Comparison of ENCODE assay signal across 9 mouse cellular contexts in genomic region chr13:21478759-21479670, GRCm38 (mm10). TPM values are rescaled to one million over a fixed set of nuclear protein-coding genes. Genes with fewer than 3 reads are reported as not detected.
DNase-seq lines count a peak whose midpoint lies in the region; ATAC-seq lines count a peak whose summit lies in the region.
"Not testable (repeated sequence)": the region's sequence is repeated elsewhere in the genome, so short reads cannot be mapped to it uniquely, and the experiment has no call there.
"Had no signal": no experiment of that assay in that cellular context is flagged by ENCODE, and none has a peak within 500 bp of the region (broad histone marks: within the 10 kb centered on the region; RNA-seq: fewer than 3 reads in every experiment).

Gene Zkscan4, plus strand, starts transcription at chr13:21478907.
Gene Gm10065, minus strand, starts transcription at chr13:21479441.

- not testable (repeated sequence) for H3K27ac ChIP-seq in liver, embryonic 11.5 days (ENCODE audit: low read depth, low read length)
- peak within 1 kb of the TSS; percentile 86 for H3K27ac ChIP-seq in midbrain, embryonic 16.5 days (ENCODE audit: low read length)
- H3K27ac ChIP-seq in stomach, embryonic 14.5 days (ENCODE audit: low read length), result peak within 1 kb of the TSS; percentile 53; the same call in 1 of the 2 replicates

- peak; percentile 58 for ATAC-seq in liver, embryonic 11.5 days (replicated peaks; ENCODE audit: low FRiP score)
- ATAC-seq in midbrain, embryonic 16.5 days, result peak; percentile 94
- peak; percentile 74; the same call in 1 of the 2 replicates for ATAC-seq in stomach, embryonic 14.5 days (ENCODE audit: insufficient number of reproducible peaks, insufficient read depth, low FRiP score, low read depth)

- intact Hi-C loops in heart, postnatal 14 days (cut with DNase I), result not testable (repeated sequence)

- not testable (repeated sequence) for H3K27me3 ChIP-seq in liver, embryonic 11.5 days (replicated peaks; ENCODE audit: control insufficient read depth, insufficient read depth, low read length); midbrain, embryonic 16.5 days (ENCODE audit: control insufficient read depth, insufficient read depth, low read depth, low read length); stomach, embryonic 14.5 days (ENCODE audit: control insufficient read depth, insufficient read depth, low read length)

- H3K9ac ChIP-seq in liver, embryonic 11.5 days (ENCODE audit: low read depth, low read length), result peak within 1 kb of the TSS; percentile 60
- peak within 1 kb of the TSS; percentile 78 for H3K9ac ChIP-seq in midbrain, embryonic 16.5 days (ENCODE audit: low read depth, low read length)
- peak within 1 kb of the TSS; percentile 34; the same call in 1 of the 2 replicates for H3K9ac ChIP-seq in stomach, embryonic 14.5 days (replicated peaks; ENCODE audit: low read depth, low read length)

- DNase-seq in ES-CJ7 (ENCODE audit: low read depth, low spot score), result peak; percentile 43
- DNase-seq in cerebellum, adult 9-11 months, result peak; percentile 81
- peak; percentile 38 for DNase-seq in forelimb bud, embryonic 11.5 days (ENCODE audit: low read depth, low spot score)
- peak; percentile 49 to 75 for DNase-seq in heart, postnatal 14 days
- DNase-seq in kidney, postnatal 36 days, result peak; percentile 63 to 72
- DNase-seq in liver, embryonic 11.5 days (ENCODE audit: low spot score), result peak; percentile 67

- H3K4me3 ChIP-seq in liver, embryonic 11.5 days (ENCODE audit: low read depth, low read length), result peak within 1 kb of the TSS; percentile 57
- H3K4me3 ChIP-seq in midbrain, embryonic 16.5 days (ENCODE audit: low read depth, low read length), result peak within 1 kb of the TSS; percentile 71
- peak within 1 kb of the TSS; percentile 44 for H3K4me3 ChIP-seq in stomach, embryonic 14.5 days (ENCODE audit: low read depth, low read length)

- peak within 1 kb of the TSS; percentile 80 for H3K4me2 ChIP-seq in liver, embryonic 11.5 days
- peak within 1 kb of the TSS; percentile 75 for H3K4me2 ChIP-seq in midbrain, embryonic 16.5 days (ENCODE audit: low read length)
- H3K4me2 ChIP-seq in stomach, embryonic 14.5 days (replicated peaks; ENCODE audit: low read depth, low read length), result peak within 1 kb of the TSS; percentile 53

- not testable (repeated sequence) for H3K36me3 ChIP-seq in liver, embryonic 11.5 days (ENCODE audit: control insufficient read depth, insufficient read depth, low read length); midbrain, embryonic 16.5 days (ENCODE audit: control insufficient read depth, insufficient read depth, low read length); stomach, embryonic 14.5 days (ENCODE audit: control insufficient read depth, insufficient read depth, low read length)

- not testable (repeated sequence) for H3K4me1 ChIP-seq in liver, embryonic 11.5 days (replicated peaks; ENCODE audit: control insufficient read depth, insufficient read depth, low read length); stomach, embryonic 14.5 days (ENCODE audit: control insufficient read depth, insufficient read depth, low read length)
- peaks cover 10% of the 10 kb centered on the region; the same call in 1 of the 2 replicates for H3K4me1 ChIP-seq in midbrain, embryonic 16.5 days (ENCODE audit: control insufficient read depth, insufficient read depth, low read length)

- H3K9me3 ChIP-seq in liver, embryonic 11.5 days (ENCODE audit: control insufficient read depth, low read length); midbrain, embryonic 16.5 days (replicated peaks; ENCODE audit: control insufficient read depth, low read length, poor library complexity, severe bottlenecking); stomach, embryonic 14.5 days (ENCODE audit: control insufficient read depth, low read depth, low read length): not testable (repeated sequence)

- 4% methylated on average over 31 of the region's 31 CpGs for WGBS in liver, embryonic 11.5 days
- WGBS in midbrain, embryonic 16.5 days, result 3% methylated on average over 26 of the region's 31 CpGs
- WGBS in stomach, embryonic 14.5 days, result 4% methylated on average over 31 of the region's 31 CpGs

RNA-seq across cellular contexts. Expression of gene Zkscan4, which starts in this region (rescaled TPM):
- total RNA-seq in heart, postnatal 14 days (2021), result 1 to 10 TPM in 1 of 2 experiments, under 1 TPM in 1; 0.93 to 1.3 TPM
- polyA plus RNA-seq in liver, embryonic 11.5 days (2014; fragmentation: Nextera tagmentation; extraction: Ambion mirVana), result 0.90 and 1.1 TPM in 2 replicates
- 12.0 and 13.2 TPM in 2 replicates for polyA plus RNA-seq in midbrain, embryonic 16.5 days (2015; fragmentation: Nextera tagmentation; extraction: Ambion mirVana)
- polyA plus RNA-seq in stomach, embryonic 14.5 days (2014; fragmentation: Nextera tagmentation; extraction: Ambion mirVana), result 2.9 TPM in 2 replicates
- polyA plus RNA-seq: G1E had no signal

RNA-seq across cellular contexts. Expression of gene Gm10065, which starts in this region (rescaled TPM):
- not detected for total RNA-seq in heart, postnatal 14 days (2021)
- not detected in 2 replicates for polyA plus RNA-seq in liver, embryonic 11.5 days (2014; fragmentation: Nextera tagmentation; extraction: Ambion mirVana)
- not detected in 2 replicates for polyA plus RNA-seq in midbrain, embryonic 16.5 days (2015; fragmentation: Nextera tagmentation; extraction: Ambion mirVana)
- polyA plus RNA-seq in stomach, embryonic 14.5 days (2014; fragmentation: Nextera tagmentation; extraction: Ambion mirVana), result not detected in 2 replicates
- polyA plus RNA-seq: G1E had no signal
